Mouse (Mus musculus): ENCODE data around the gene Stk40.
A peak's percentile ranks its signal among the peaks of the same experiment; 100 is the strongest.

Gene Stk40

DNA sequence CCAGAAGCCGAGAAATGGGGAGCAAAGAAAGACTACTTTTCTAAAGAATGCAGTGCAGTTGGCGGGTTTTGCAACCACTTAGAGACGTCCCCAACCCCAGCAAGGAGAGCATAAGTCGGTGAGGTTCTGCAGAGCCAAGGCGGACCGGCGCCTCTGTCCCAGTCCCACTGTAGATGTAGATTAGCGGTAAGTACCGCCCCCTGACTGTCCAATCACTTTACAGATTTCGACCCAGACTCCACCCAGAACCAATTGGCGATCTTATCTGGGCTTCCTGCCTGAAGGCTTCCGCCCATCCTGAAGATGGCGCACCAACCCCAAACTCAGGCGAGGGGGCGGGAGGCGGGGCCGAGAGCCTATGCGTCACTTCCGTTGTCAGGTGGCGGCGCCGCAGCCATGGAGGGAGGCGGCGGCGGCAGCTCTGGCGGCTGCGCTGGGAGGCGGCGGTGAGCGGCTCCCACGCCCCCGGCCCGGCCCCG lies at the start of gene Stk40:
Stk40 (plus strand) TSS at position 368 of the 479 bp plus-strand sequence.
- TF ChIP-seq GATA4 (IDR thresholded peaks at IDR 0.05; ENCODE audit: insufficient replicate concordance, low read length) = peak; percentile 98; the same call in 1 of the 2 replicates

DNA sequence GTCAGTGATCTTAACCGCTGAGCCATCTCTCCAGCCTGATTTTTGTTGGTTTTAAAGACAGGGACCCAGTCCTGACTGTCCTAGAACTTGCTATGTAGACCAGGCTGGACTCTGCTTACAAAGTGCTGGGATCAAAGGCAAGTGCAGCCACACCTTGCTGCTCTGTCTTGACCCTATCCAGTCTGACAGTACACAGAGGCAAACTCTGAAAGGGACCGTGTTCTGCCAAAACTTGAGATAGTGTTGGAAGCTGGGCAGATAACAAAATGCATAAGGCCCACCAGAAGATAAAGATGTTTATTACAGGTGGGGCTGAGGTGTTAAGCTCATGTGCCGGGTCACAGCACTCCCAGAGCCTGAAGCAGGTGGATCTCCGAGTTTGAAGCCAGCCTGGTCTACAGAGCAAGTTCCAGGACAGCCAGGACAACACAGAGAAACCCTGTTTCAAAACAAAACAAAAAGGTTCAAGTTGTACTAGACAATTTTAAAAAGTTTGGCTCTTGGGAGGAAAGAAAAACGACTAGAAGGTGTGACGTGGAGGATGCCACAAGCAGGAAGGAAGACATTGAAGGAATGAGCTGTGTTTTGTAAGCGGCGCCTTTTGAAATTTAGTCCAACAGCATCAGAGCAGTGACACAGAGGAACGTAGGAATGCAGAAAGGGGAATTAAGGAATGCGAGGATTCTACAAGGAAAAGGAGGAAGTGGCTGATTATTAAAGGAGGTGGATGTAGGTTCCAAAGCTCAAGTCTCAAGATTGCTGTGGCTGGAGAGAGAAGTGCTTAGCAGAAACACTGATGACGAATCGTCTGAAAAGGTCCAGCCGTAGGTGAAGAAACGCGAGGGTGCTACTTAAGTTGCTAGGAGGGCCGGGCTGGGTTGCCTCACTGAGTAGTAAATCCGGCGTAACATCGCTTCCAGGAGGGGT lies 46.3 kb upstream of the Stk40 start:
- no peak for TF ChIP-seq GATA4 (IDR thresholded peaks at IDR 0.05; ENCODE audit: insufficient replicate concordance, low read length)

DNA sequence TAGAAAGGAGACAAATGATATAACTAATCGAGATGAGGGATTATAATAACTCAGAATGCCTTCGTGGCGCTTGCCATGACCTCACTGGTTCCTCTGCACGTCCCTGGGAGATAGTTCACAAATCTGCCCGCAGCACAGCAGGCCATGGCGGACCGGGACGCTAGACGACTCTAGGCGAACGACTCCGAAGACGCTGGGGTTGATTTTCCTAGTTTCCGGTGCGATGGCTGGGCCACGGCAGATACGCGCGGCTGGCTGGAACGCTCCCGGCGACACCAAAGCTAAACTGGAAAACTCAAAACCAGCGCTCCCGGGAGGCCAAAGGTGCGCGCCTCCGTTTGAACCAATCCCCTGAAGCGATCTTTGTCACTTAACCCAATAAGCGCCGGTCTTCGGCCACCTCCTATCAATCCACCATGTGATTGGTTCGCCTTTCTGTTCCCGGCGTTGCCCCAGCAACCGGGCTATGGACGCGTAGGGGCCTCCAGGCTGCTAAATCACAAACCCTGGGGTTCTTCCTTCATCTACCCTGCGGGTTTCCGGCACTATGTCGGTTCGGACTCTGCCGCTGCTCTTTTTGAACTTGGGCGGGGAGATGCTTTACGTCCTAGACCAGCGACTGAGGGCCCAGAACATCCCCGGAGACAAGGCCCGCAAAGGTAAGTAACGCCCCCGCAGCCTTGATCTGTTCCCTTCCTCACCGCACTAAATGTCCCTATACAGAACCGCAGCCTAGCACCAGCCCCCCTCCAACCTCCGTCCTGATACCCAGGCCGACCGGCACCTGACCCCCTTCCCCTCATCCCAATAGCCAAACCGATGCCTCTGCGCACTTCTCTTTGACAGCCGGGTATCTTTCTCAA lies 45.4 kb upstream of the Stk40 start, which contains the start of gene Oscp1:
Oscp1 (plus strand) TSS at position 432 of the 863 bp plus-strand sequence.
- TF ChIP-seq GATA4 (IDR thresholded peaks at IDR 0.05; ENCODE audit: insufficient replicate concordance, low read length) = no peak

DNA sequence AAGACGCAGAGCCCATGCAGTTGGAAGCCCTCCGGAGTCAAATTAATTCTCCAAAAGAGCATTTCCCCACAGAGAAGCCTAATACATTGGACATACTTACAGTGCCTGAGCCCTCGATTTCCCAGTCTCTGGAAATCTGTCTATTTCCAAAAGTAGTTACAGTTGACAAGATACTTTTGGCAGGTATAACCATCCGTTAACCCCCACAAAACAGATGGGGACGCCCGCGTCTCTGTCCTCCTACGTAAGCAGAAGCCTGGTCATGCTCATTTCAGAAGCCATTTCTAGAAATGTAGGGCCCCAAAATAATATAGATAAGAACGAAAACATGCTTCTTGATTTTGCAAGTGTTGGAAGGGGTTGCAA lies 44.8 kb upstream of the Stk40 start:
- no peak for TF ChIP-seq GATA4 (IDR thresholded peaks at IDR 0.05; ENCODE audit: insufficient replicate concordance, low read length)

DNA sequence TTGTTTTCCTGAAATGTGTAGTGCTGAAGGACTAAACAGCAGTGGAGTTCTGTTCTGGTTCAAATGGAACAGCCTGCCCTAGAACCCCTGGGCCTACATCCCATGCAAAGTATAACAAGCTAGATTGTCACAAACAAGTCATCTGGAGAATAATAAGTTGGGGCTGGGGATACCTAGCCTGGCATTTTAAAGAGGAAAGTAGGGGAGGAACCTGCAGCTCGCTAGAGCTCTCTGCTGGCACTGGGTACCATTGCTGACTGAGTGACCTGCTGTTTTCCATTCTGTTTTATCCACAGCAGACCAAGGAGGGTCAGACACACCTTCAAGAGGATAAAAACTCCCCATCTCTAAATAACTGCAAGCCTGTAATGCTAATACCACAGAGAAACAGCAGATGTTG lies 40.9 kb upstream of the Stk40 start:
- TF ChIP-seq GATA4 (IDR thresholded peaks at IDR 0.05; ENCODE audit: insufficient replicate concordance, low read length) = no peak

DNA sequence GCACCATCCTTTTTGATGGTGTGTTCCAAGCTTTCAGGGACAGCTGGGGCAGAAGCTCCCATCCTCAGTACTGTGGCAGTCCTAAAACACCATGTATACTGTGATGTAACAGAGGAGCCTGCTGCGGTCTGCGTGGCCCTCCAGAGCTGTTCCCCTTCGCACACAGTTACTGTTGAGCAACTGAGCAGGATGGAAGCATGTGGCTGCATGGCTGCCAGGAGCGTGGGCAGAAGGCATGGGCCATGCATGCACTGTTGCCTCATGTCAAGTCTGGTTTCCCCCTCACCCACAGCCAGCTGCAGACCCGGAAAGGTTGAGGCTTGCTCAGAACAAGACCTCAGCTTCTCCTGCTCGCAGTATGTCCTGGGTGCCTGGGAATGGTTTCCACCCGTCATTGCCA lies 38.5 kb upstream of the Stk40 start:
- no peak for TF ChIP-seq GATA4 (IDR thresholded peaks at IDR 0.05; ENCODE audit: insufficient replicate concordance, low read length)

DNA sequence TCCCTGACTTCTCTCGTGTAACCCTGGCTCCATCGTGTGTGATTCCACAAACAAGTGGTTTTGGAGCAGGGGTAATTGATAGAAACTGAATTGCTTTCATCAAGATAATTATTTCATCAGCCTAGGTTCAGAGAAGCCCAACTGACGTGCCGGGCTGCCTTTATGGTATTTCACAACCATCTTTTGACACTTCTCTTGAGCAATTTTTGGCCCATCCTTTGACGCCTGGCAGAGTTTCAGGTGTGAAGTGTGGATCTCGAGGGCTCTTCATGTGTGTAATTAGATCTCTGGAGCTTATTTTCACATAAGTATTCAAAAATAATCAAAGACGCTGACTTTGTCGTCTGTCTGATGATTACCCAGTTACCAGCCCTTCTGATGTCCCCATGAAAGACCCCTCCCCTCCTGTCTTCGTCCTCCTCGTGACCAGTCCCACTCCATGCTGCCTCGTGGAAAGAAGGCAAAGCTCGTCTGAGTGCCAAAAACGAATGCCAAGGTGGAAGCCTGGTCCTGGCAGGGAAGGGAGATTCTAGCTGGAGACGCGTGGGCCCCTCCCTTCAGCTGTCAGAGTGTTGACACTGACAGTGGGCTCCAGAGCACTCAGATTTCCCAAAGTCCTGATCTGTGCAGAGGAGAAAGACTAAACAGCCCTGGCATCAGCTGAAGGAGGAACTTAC lies 36.2 kb upstream of the Stk40 start:
- no peak for TF ChIP-seq GATA4 (IDR thresholded peaks at IDR 0.05; ENCODE audit: insufficient replicate concordance, low read length)

DNA sequence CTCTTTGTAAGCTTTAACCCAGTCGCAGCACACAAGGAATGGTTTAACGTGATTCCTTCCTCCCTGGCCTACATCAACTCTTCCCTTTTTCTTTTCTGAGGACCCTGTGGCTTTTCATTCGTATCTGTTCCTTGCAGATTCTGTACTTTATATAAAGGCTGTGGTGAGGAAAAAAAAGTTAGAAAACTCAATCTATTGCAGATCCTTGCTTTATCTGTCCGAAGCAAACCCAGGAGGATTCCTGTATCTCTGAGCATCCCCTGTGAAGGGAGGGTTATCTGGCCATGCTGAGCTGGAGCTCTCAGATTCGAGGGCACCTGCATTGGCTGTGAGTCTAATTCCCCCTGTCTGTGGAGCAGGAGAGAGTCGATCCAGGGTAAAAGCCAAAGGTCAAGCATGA lies 34.9 kb upstream of the Stk40 start:
- no peak for TF ChIP-seq GATA4 (IDR thresholded peaks at IDR 0.05; ENCODE audit: insufficient replicate concordance, low read length)

DNA sequence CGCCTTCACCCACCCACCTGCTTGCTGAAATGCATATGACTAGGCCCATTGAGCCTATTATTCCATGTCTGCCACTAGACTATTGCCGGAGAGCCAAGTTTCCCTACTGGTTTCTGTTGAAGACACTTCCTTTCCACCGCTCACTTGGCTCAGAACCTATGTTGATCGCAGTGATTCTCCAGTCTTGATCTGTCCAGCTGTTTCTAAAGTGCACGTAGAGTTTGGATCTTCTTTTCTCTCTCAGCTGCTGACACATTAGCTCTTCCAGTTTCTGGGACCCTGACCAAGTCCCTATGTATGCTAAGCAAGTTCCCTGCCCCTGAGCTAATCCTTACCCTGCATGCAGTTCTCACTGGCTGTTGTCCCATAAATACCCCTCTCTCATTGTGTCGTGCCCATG lies 25.9 kb upstream of the Stk40 start:
- no peak for TF ChIP-seq GATA4 (IDR thresholded peaks at IDR 0.05; ENCODE audit: insufficient replicate concordance, low read length)

DNA sequence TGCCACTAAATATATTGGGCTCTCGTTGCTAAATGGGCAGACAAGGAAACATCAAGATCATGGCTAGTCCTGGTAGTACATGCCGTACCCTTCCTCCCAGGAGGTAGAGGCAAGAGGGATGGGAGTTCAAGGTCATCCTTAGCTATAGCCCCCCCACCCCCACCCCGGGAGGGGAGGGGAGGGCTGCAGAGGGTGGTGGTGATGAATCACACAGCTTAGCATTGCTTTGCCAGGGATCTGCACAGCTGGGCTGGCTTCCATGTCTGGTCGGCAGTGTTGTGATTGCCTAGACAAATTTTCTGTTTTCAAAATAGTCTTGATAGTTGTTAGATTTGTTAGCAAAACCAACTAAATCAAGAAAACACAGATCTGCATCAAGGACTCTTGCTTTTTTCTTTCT lies 24.5 kb upstream of the Stk40 start:
- TF ChIP-seq GATA4 (IDR thresholded peaks at IDR 0.05; ENCODE audit: insufficient replicate concordance, low read length) = no peak

DNA sequence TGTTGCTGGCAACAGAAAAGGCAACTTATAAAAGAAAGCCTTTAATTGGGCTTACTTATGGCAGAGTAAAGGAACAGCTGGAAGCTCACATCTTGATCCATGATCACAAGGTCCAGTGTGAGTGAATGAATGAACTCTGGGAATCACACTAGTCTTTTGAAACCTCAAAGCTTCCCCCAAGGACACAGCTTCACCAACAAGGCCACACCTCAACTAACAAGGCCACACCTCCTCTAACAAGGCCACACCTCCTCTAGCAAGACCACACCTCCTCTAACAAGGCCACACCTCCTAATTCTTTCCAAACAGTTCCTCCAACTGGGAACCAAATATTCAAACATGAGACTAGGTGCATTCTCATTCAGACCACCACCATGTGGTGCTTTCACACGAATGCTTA lies 22.2 kb upstream of the Stk40 start:
- TF ChIP-seq GATA4 (IDR thresholded peaks at IDR 0.05; ENCODE audit: insufficient replicate concordance, low read length) = no peak

DNA sequence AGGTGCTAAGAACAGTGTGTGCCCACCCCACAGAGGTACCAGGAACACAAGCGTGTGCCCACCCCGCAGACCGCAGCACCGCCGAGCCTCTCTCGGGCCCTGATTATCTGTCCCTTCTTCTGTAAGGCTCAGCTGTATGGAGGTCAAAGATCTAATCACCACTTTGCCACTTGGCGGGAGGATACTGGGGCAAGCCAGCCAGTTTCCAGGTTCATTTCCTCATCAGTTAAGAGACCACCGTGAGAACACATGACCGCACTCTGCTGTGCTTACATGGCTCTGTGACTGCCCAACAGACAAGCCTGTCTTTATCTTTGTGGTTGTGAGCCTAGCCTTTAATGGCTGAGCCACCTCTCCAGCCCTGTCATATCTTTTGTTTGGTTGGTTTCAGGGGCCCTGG lies 20.7 kb upstream of the Stk40 start:
- no peak for TF ChIP-seq GATA4 (IDR thresholded peaks at IDR 0.05; ENCODE audit: insufficient replicate concordance, low read length)

DNA sequence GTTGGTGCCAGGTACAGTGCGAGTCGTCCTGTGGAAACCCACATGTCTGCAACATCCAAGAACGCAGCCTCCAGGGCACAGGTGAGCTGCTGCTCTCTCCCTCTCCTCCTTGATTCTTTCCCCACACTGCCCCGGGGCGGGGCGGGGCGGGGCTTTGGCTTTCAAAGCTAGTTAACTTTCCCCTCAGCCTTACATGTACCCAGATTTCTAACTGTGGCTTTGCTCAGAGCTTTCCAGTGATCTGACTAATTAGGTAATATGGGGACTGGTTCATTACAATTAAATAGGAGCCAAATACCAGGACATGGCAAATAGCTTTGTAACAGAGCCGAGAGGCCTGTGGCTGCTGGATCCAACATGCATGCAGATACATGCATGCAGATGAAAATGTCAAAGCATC lies 19.4 kb upstream of the Stk40 start:
- no peak for TF ChIP-seq GATA4 (IDR thresholded peaks at IDR 0.05; ENCODE audit: insufficient replicate concordance, low read length)

DNA sequence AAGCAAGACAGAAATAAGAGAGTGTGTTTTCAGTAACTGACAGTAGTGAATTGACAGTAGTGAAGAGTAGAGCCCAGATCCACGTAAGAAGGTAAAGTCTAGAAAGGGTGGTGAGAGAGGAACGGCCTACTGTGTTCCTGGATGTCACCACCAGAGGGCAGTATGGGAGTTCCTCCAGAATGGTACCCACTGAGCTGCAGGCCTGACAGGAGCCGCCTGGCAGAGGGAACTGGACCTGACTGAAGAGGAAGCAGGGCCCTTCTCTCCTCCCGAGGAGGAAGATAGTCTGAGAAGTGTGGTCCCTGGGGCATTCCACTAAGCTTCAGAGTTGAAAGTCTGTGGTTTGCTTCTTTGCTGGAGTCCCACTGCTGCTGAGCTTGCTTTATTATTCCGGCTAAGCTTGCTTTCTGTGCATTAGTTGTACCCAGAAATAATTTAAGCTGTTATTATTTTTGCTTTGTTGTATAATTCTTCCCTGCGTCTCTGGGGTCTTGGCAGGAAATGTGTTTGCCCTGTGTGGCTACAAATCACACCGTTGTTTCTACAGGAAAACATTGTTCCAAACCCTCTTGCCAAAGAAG lies 17.7 kb upstream of the Stk40 start:
- no peak for TF ChIP-seq GATA4 (IDR thresholded peaks at IDR 0.05; ENCODE audit: insufficient replicate concordance, low read length)
